Comparison of ENCODE assay signal across 8 mouse cellular contexts in genomic region chr5:147752914-147753341, GRCm38 (mm10). TPM values are rescaled to one million over a fixed set of nuclear protein-coding genes. Genes with fewer than 3 reads are reported as not detected.
DNase-seq lines count a peak whose midpoint lies in the region; ATAC-seq lines count a peak whose summit lies in the region.

No protein-coding gene starts in this region.

- no peak overlapping the region for H3K9ac ChIP-seq in embryonic facial prominence, embryonic 15.5 days
- no peak overlapping the region for H3K9ac ChIP-seq in intestine, embryonic 14.5 days (ENCODE audit: low read length)
- no peak overlapping the region for H3K9ac ChIP-seq in liver, embryonic 15.5 days
- no peak overlapping the region for H3K9ac ChIP-seq in neural tube, embryonic 15.5 days (replicated peaks)

- peak overlapping the region; percentile 31 for H3K4me2 ChIP-seq in embryonic facial prominence, embryonic 15.5 days (replicated peaks)
- peak overlapping the region; percentile 44 for H3K4me2 ChIP-seq in intestine, embryonic 14.5 days (ENCODE audit: low read length)
- peak overlapping the region; percentile 38 for H3K4me2 ChIP-seq in liver, embryonic 15.5 days
- H3K4me2 ChIP-seq in neural tube, embryonic 15.5 days = peak overlapping the region; percentile 34

- no peaks in the 10 kb centered on the region; the same call in 1 of the 2 replicates for H3K9me3 ChIP-seq in embryonic facial prominence, embryonic 15.5 days (replicated peaks)
- H3K9me3 ChIP-seq in intestine, embryonic 14.5 days (ENCODE audit: control insufficient read depth, low read length) = no peaks in the 10 kb centered on the region
- H3K9me3 ChIP-seq in liver, embryonic 15.5 days (replicated peaks) = no peaks in the 10 kb centered on the region
- no peaks in the 10 kb centered on the region for H3K9me3 ChIP-seq in neural tube, embryonic 15.5 days (replicated peaks)

- peak overlapping the region; percentile 5; the same call in 1 of the 2 replicates for H3K4me3 ChIP-seq in embryonic facial prominence, embryonic 15.5 days (replicated peaks)
- peak overlapping the region; percentile 23 for H3K4me3 ChIP-seq in intestine, embryonic 14.5 days (ENCODE audit: low read depth, low read length)
- no peak overlapping the region for H3K4me3 ChIP-seq in liver, embryonic 15.5 days (replicated peaks)
- H3K4me3 ChIP-seq in neural tube, embryonic 15.5 days (replicated peaks) = no peak overlapping the region

- peak; percentile 28 for DNase-seq in R1 (ENCODE audit: low read depth, low spot score)
- no peak for DNase-seq in intestine, embryonic 14.5 days (ENCODE audit: low spot score)
- no peak for DNase-seq in cerebellum, adult 11-12 months
- DNase-seq in frontal cortex, postnatal 10 days (ENCODE audit: low spot score in 2 of 2) = no peak
- DNase-seq in left cerebral cortex, postnatal 25 days (ENCODE audit: low spot score in 2 of 2) = no peak

- intact Hi-C loops in left cerebral cortex, postnatal 25 days (cut with DNase I) = loop anchor here (10.0 kb wide), 1 partner anchor 92 kb away; no protein-coding TSS in a partner anchor

- no peak overlapping the region for H3K27ac ChIP-seq in embryonic facial prominence, embryonic 15.5 days (replicated peaks)
- no peak overlapping the region for H3K27ac ChIP-seq in intestine, embryonic 14.5 days (ENCODE audit: low read depth)
- H3K27ac ChIP-seq in liver, embryonic 15.5 days (replicated peaks) = no peak overlapping the region
- no peak overlapping the region for H3K27ac ChIP-seq in neural tube, embryonic 15.5 days (replicated peaks)

- 0 out of 2 replicates have a peak, but pooled peaks have one; percentile 49 for ATAC-seq in embryonic facial prominence, embryonic 15.5 days (ENCODE audit: insufficient number of reproducible peaks, low FRiP score, low TSS enrichment, low read depth)
- ATAC-seq in intestine, embryonic 14.5 days (replicated peaks; ENCODE audit: low FRiP score, low TSS enrichment, low read depth) = peak; percentile 65
- ATAC-seq in liver, embryonic 15.5 days (ENCODE audit: insufficient read depth) = no peak
- no peak for ATAC-seq in neural tube, embryonic 15.5 days (ENCODE audit: low FRiP score)

- H3K27me3 ChIP-seq in embryonic facial prominence, embryonic 15.5 days = peaks cover 52% of the 10 kb centered on the region
- H3K27me3 ChIP-seq in intestine, embryonic 14.5 days (replicated peaks; ENCODE audit: control insufficient read depth, insufficient read depth, low read length) = peaks cover 8% of the 10 kb centered on the region
- H3K27me3 ChIP-seq in liver, embryonic 15.5 days = peaks cover 62% of the 10 kb centered on the region
- peaks cover 56% of the 10 kb centered on the region for H3K27me3 ChIP-seq in neural tube, embryonic 15.5 days (replicated peaks)

- 3% methylated on average over 25 of the region's 25 CpGs for WGBS in embryonic facial prominence, embryonic 15.5 days
- WGBS in intestine, embryonic 14.5 days = 2% methylated on average over 25 of the region's 25 CpGs
- under 1% methylated on average over 25 of the region's 25 CpGs for WGBS in liver, embryonic 15.5 days (ENCODE audit: insufficient replicate concordance)
- 2% methylated on average over 25 of the region's 25 CpGs for WGBS in neural tube, embryonic 15.5 days

- H3K36me3 ChIP-seq in embryonic facial prominence, embryonic 15.5 days = no peaks in the 10 kb centered on the region
- no peaks in the 10 kb centered on the region for H3K36me3 ChIP-seq in intestine, embryonic 14.5 days (ENCODE audit: control insufficient read depth, insufficient read depth, low read length)
- H3K36me3 ChIP-seq in liver, embryonic 15.5 days (replicated peaks) = no peaks in the 10 kb centered on the region
- H3K36me3 ChIP-seq in neural tube, embryonic 15.5 days = no peaks in the 10 kb centered on the region

- H3K4me1 ChIP-seq in embryonic facial prominence, embryonic 15.5 days = peaks cover 13% of the 10 kb centered on the region
- H3K4me1 ChIP-seq in intestine, embryonic 14.5 days (replicated peaks; ENCODE audit: control insufficient read depth, insufficient read depth, low read length) = peaks cover 17% of the 10 kb centered on the region
- 0 out of 2 replicates have a peak, but pooled peaks cover 7% of the 10 kb centered on the region for H3K4me1 ChIP-seq in liver, embryonic 15.5 days (replicated peaks)
- peaks cover 26% of the 10 kb centered on the region for H3K4me1 ChIP-seq in neural tube, embryonic 15.5 days

RNA-seq across cellular contexts. Expression of gene Flt1, which starts 27.1 kb away (rescaled TPM):
- 10.3 and 12.9 TPM in 2 replicates for polyA plus RNA-seq in embryonic facial prominence, embryonic 15.5 days (2015; fragmentation: Nextera tagmentation; extraction: Ambion mirVana)
- polyA plus RNA-seq in intestine, embryonic 14.5 days (2014; fragmentation: Nextera tagmentation; extraction: Ambion mirVana) = 11.2 and 15.1 TPM in 2 replicates
- 2.9 and 3.2 TPM in 2 replicates for polyA plus RNA-seq in liver, embryonic 15.5 days (2015; fragmentation: Nextera tagmentation; extraction: Ambion mirVana)
- 14.7 and 14.8 TPM in 2 replicates for polyA plus RNA-seq in neural tube, embryonic 15.5 days (2015; fragmentation: Nextera tagmentation; extraction: Ambion mirVana)
- total RNA-seq in left cerebral cortex, postnatal 25 days (2021) = 10 to 100 TPM; 30.4 to 33.8 TPM

Comparison
In these comparisons a context has a peak if more than half of its experiments do, and no peak if none do; other contexts are left out.
1. ATAC-seq: peak in embryonic facial prominence, embryonic 15.5 days (single experiment) and intestine, embryonic 14.5 days (single experiment); none in liver, embryonic 15.5 days (single experiment) and neural tube, embryonic 15.5 days (single experiment).
2. H3K4me3 ChIP-seq: peak in embryonic facial prominence, embryonic 15.5 days (single experiment) and intestine, embryonic 14.5 days (single experiment); none in liver, embryonic 15.5 days (single experiment) and neural tube, embryonic 15.5 days (single experiment).
3. Peak in every context shown above with its lines, with median percentiles within 50 percentile points of each other: H3K4me2 ChIP-seq.